Mouse (Mus musculus): ENCODE data around the gene Astn2. TPM values are rescaled to one million over a fixed set of nuclear protein-coding genes. Genes with fewer than 3 reads are reported as not detected.

Gene Astn2
- polyA plus RNA-seq (2017; shearing (Covaris generic)) = not detected

DNA sequence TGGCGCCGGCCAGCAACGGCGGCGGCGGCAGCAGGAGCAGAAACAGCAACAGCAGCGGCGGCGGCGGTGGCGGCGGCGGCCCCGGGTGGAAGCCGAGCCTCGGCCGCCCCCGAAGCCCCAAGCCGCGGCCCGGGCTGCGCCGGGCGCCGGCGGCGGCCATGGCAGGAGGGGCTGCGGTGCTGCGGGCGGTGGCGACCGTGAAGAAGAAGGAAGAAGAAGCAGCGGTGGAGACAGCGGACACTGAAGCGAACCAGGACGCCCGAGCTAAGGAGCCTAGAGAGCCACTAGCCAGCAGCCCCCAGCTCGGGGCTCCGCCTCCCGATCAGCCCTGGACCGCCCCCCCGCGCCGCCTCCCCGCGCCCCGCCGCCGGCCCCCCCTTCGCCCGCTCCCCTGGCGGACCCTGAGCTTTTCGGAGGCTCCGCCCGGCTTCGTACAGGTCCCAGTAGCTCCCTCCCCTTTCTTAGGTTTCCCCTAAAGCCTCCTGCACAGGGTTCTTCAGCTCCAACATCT, at the start of gene Astn2:
Gene Astn2, minus strand, starts transcription at position 411 of the 511 bp plus-strand sequence.

DNA sequence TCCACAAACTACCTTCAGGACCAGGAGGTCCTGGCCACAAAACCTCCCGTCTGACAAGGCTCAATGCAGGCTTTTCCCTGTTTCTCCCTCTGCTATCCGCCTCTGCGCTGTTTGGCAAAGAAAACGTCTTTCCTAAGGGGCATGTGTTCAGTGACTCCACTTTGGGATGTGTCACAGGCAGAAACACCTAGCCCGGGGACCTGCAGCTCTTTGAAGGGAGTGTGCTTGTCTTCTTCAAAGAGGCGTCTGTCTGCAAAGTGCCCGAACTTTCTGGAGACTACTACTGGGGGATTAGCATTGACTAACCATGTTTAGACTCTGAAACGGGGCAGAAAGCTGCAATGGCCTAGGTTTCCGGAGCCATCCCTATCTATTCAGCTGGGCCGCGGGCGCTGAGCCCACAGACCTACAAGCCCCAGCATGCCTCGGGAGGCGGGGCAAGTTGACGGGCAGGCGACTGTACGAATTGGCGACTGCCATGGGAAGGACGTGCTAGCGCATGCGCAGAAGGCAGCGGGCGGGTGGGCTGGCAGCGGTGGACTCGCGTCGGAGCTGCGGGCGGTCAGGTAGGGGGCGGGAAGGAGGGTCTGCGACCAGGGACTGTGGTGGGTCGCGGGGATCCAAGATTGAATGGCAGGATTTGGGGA, 799.8 kb downstream of the Astn2 start, which contains the start of gene Trim32:
Gene Trim32, plus strand, starts transcription at position 483 of the 647 bp plus-strand sequence.

